Mouse (Mus musculus) gastrocnemius, adult 8-10 months (tissue): Measurements from ENCODE around the gene Rcn3. TPM values are rescaled to one million over a fixed set of nuclear protein-coding genes. Genes with fewer than 3 reads are reported as not detected.
A peak's percentile ranks its signal among the peaks of the same experiment; 100 is the strongest.

Source experiments
- DNase-seq, 2 experiments: peaks; one replicate each; pipeline ENCODE4 v3.0.0; 2022; ENCODE audit warnings: low spot score in 2 of 2
- microRNA-seq: library from miRNA; unstranded; fragments of <30 nt; microRNA quantifications from one replicate; pipeline ENCODE4 v1.2.0, GENCODE M21; 2022
- total RNA-seq, 4 experiments: library from RNA; stranded (reverse); gene quantifications; 2 replicates each; pipeline ENCODE4 v1.2.4; 2022

Gene Rcn3
- total RNA-seq, 4 experiments from 2014 or later = 4.1 to 10.2 (median 7.5) TPM

DNA sequence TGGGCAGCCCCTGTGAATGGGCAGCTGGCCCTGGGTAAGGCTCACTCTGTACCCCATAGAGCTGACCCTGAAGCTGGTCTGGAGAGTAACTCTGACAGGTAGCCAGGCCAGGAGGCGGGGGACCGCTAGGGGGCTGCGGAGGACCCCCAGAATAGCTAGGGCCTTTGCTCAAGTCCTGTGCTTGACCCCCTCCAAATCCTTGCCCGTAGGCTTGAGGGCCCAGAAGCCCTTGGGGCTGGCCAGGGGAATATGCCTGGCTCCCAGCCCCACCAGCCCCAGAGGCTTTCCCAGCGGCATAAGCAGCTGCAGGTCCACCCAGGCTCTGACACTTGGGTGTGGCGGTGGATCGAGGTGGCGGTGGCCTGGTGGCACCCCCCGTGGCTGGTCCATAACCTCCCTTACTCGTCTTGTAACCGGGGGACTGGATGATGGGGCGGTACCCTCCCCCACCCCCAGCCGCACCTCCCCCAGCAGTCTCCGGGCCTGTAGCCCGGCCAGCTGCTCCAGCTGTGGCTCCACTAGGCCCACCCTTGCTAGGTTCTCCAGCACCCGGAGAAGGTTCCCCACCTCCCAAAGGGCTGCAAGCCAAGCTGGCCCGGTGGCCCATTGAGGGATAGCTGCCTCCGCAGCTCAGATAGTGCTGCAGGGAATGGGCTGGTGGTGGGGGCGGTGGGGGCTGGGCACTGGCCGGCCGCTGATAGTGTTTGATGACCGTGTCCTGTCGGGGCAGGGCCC is 42.9 kb downstream of the Rcn3 start:
- DNase-seq = no peak

DNA sequence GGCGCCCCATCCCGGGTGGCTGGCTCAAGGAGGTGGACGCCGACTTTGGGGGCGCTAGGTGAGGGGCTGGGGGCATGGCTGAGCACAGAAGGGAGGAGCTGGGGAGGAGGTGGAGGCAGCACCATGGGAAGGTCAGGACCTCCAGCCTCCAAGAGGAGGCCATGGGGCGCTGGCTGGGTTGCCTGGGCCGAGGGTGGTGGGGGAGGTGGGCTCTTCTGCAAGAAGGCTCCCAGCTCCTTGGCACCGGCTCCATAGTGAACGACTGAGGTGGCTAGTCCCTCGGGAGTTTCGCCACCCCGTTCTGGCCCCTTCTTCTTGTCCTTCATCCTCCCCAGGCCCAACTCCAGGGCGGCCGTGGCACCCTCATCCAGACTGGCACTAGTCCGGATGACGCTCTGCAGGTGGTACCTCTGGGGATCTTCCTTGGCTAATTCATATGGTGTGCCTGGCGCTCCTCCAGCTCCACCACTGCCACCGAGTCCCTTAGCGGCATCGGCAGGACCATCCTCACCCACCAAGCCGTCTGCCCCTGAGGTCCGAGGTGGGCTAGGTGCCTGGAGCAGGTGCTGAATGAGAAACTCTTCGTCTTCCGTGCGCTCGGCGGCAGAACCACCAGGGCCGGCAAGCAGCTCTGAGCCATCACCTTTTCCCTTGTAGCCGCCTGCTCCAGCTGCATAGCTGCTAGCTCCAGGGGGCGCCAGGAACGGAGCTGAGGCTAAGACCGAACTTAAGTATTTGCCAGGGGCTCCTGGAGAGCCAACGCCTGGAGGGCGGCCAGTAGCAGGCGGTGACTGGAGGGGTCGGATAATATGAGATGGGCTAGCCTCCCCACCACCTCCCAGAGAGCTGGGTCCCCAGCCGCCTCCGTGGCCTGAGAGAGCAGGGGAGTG is 43.8 kb downstream of the Rcn3 start:
- DNase-seq = no peak

DNA sequence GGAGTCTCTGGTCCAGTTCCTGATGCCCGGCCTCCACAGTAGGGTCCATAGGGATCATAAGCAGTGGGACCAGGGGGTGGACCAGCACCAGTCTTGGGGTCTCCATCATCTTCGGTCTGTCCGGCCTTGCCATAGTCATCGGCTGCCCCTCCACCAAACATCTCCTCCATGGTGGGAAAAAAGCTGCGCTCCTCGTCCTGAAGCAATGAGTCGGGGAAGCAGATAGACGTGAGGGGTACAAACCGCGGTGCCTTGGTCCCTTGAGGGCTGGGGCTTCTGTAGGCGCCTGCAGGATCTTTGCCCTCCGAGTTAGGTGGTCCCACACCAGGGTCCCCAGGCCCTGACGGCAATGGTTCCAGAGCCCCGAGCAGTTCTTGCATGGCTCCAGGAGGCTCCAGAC is 44.5 kb downstream of the Rcn3 start:
- no peak for DNase-seq

GRCm38 (mm10) chr7:45046853-45047350 is 45.1 kb downstream of the Rcn3 start:
- DNase-seq = no peak

- no peak for DNase-seq
These were observed 46.3 kb downstream of the Rcn3 start for GRCm38 (mm10) chr7:45045741-45046140.

- DNase-seq = no peak
These were observed 48.7 kb downstream of the Rcn3 start for GRCm38 (mm10) chr7:45043307-45043706.

- peak; percentile 72 to 82 for DNase-seq
These were observed 51.2 kb downstream of the Rcn3 start for GRCm38 (mm10) chr7:45040851-45041250.

- DNase-seq = no peak
These were observed 53.6 kb downstream of the Rcn3 start for GRCm38 (mm10) chr7:45038411-45038810.

GRCm38 (mm10) chr7:45037720-45038361 is 54.2 kb downstream of the Rcn3 start:
- no peak for DNase-seq

DNA sequence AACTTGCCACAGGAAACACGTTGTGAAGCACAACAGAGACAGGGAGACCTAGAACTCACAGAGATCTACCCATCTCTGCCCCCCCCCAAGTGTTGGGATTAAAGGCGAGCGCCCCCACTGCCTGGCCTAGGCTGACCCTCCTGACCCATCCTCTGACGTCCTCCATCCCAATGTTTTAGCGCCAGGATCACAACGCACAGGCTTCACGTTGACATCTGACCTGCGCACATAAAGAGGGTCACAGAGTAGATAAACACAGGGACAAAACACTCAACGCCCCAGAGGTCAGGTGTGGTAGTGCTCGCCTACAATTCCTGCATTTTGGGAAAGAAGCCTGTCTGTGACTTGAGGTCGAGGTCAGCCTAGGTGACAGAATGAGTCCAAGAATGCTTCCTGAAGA is 55.3 kb downstream of the Rcn3 start:
- no peak for DNase-seq

- no peak for DNase-seq
These were observed 56.4 kb downstream of the Rcn3 start for GRCm38 (mm10) chr7:45035631-45036030.

GRCm38 (mm10) chr7:45033722-45034359 is 58.2 kb downstream of the Rcn3 start:
- no peak for DNase-seq

Small RNAs within 50 kb of the gene (microRNA-seq; reads per million reads assigned to microRNA genes)
- gene Mir150 (802 reads per million, percentile 77 among the genes with 10 or more reads in this experiment), gene Mir5121 (5.0 reads per million)

Other genes starting within 250 kb of the Rcn3 start
- gene Akt1s1, start 243.2 kb downstream of the Rcn3 start, total RNA-seq = 100 to 1,000 TPM; 139 to 158 (median 141) TPM
- gene Tbc1d17, start 243.1 kb downstream of the Rcn3 start, total RNA-seq = 10 to 100 TPM; 58.9 to 71.3 (median 63.3) TPM
- 10 to 100 TPM; 21.2 to 23.9 (median 22.4) TPM for gene Pnkp, start 235.1 kb downstream of the Rcn3 start, total RNA-seq
- gene Ptov1, start 222.4 kb downstream of the Rcn3 start, total RNA-seq = 100 to 1,000 TPM; 146 to 178 (median 160) TPM
- gene Med25, start 199.5 kb downstream of the Rcn3 start, total RNA-seq = 10 to 100 TPM; 64.0 to 79.1 (median 71.0) TPM
- 10 to 100 TPM; 17.4 to 27.1 (median 18.7) TPM for gene Fuz, start 196.1 kb downstream of the Rcn3 start, total RNA-seq
- gene Ap2a1, start 162.7 kb downstream of the Rcn3 start, total RNA-seq = 10 to 100 TPM; 63.5 to 67.9 (median 65.5) TPM
- not detected for gene Tsks, start 149.0 kb downstream of the Rcn3 start, total RNA-seq
- 1 to 10 TPM in 1 of 4 experiments, under 1 TPM in 3; 0.61 to 1.3 (median 0.71) TPM for gene Cpt1c, start 117.4 kb downstream of the Rcn3 start, total RNA-seq
- gene Prmt1, start 105.7 kb downstream of the Rcn3 start, total RNA-seq = 100 to 1,000 TPM; 144 to 162 (median 152) TPM
- gene Irf3, start 94.6 kb downstream of the Rcn3 start, total RNA-seq = 10 to 100 TPM; 13.5 to 22.2 (median 17.9) TPM
- 10 to 100 TPM in 1 of 4 experiments, 1 to 10 TPM in 3; 8.2 to 13.0 (median 9.4) TPM for gene Bcl2l12, start 93.5 kb downstream of the Rcn3 start, total RNA-seq
- 10 to 100 TPM; 43.2 to 50.7 (median 48.4) TPM for gene Scaf1, start 75.9 kb downstream of the Rcn3 start, total RNA-seq
- gene Rras, start 74.3 kb downstream of the Rcn3 start, total RNA-seq = 10 to 100 TPM; 20.1 to 25.7 (median 21.3) TPM
- gene Prr12, start 39.3 kb downstream of the Rcn3 start, total RNA-seq = 10 to 100 TPM; 15.3 to 17.5 (median 15.9) TPM
- gene Nosip, start 29.8 kb downstream of the Rcn3 start, total RNA-seq = 10 to 100 TPM; 24.5 to 31.0 (median 28.2) TPM
- gene Prrg2, start 29.5 kb downstream of the Rcn3 start, total RNA-seq = 10 to 100 TPM in 2 of 4 experiments, 1 to 10 TPM in 2; 7.2 to 13.3 (median 10.6) TPM
- 10 to 100 TPM; 23.8 to 37.0 (median 30.0) TPM for gene Fcgrt, start 11.6 kb upstream of the Rcn3 start, total RNA-seq
- 100 to 1,000 TPM; 471 to 554 (median 519) TPM for gene Rps11, start 32.2 kb upstream of the Rcn3 start, total RNA-seq
- 100 to 1,000 TPM; 647 to 843 (median 690) TPM for gene Rpl13a, start 36.5 kb upstream of the Rcn3 start, total RNA-seq
- not detected for gene Gm45713, start 44.0 kb upstream of the Rcn3 start, total RNA-seq
- 1 to 10 TPM in 3 of 4 experiments, under 1 TPM in 1; 0.94 to 2.7 (median 2.3) TPM for gene Flt3l, start 44.2 kb upstream of the Rcn3 start, total RNA-seq
- 10 to 100 TPM; 34.6 to 42.1 (median 38.3) TPM for gene Pih1d1, start 62.1 kb upstream of the Rcn3 start, total RNA-seq
- 10 to 100 TPM; 10.4 to 16.9 (median 13.7) TPM for gene Aldh16a1, start 62.4 kb upstream of the Rcn3 start, total RNA-seq
- under 1 TPM; 0.21 to 0.39 (median 0.31) TPM for gene Slc17a7, start 71.7 kb upstream of the Rcn3 start, total RNA-seq
- not detected for gene Gfy, start 87.3 kb upstream of the Rcn3 start, total RNA-seq
- gene Pth2, start 88.8 kb upstream of the Rcn3 start, total RNA-seq = not detected
- under 1 TPM in 1 of 4 experiments, not detected in 3; 0.25 TPM for gene Ccdc155, start 112.7 kb upstream of the Rcn3 start, total RNA-seq
- not detected for gene Dkkl1, start 119.9 kb upstream of the Rcn3 start, total RNA-seq
- gene Tead2, start 123.5 kb upstream of the Rcn3 start, total RNA-seq = 1 to 10 TPM in 3 of 4 experiments, under 1 TPM in 1; 0.77 to 3.1 (median 1.7) TPM
- 1 to 10 TPM in 3 of 4 experiments, under 1 TPM in 1; 0.15 to 2.0 (median 1.2) TPM for gene Cd37, start 146.9 kb upstream of the Rcn3 start, total RNA-seq
- not detected for gene Slc6a16, start 148.9 kb upstream of the Rcn3 start, total RNA-seq
- gene Slc6a21, start 185.3 kb upstream of the Rcn3 start, total RNA-seq = not detected
- gene Trpm4, start 241.6 kb upstream of the Rcn3 start, total RNA-seq = 10 to 100 TPM; 30.7 to 35.6 (median 32.0) TPM
- gene Hrc, start 243.1 kb upstream of the Rcn3 start, total RNA-seq = 100 to 1,000 TPM; 700 to 858 (median 833) TPM